ENCODE assay signal across 8 mouse cellular contexts in the genomic region with DNA sequence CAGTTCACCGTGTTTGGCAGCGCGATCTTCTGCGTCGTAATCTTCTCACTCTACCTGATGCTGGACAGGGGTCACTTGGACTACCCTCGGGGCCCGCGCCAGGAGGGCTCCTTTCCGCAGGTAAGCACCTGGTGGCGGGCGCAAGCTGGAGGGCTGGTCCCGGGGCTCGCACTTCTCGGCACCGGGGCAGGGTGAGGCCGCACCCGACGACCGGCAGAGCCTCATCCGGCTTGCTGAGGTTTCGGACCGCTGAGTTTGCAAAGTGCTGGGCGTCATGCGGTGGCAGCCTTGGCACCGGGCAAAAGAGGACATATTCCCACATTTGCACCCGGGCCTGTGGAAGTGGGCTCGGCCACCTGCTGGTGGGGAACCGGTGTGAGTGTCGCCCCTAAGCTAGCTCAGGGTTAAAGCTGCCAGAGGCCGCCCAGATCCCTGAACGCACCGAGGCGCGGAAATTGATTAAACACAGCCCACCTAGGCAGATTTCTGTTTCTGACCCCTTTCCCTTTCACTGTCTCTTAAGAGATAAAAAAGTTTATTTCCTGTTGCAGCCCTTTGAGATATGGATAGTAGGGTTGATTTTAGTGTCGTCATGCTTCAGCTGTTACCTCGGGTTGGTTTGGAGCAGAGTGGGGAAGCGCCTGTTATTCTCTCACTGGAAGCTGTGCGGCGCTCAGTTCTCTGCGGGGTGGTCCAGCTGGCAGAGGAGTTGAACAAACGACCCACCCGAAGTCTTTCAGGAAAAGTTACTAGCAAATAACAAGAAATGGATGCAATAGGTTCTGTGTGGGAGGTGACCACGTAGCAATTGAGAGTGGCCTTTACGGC. TPM values are rescaled to one million over a fixed set of nuclear protein-coding genes. Genes with fewer than 3 reads are reported as not detected.
A peak's percentile ranks its signal among the peaks of the same experiment; 100 is the strongest.
DNase-seq lines count a peak whose midpoint lies in the region; ATAC-seq lines count a peak whose summit lies in the region.

No protein-coding gene starts in this region.

- H3K9me3 ChIP-seq in hindbrain, embryonic 10.5 days, result no peaks in the 10 kb centered on the region

- H3K4me1 ChIP-seq in hindbrain, embryonic 10.5 days (replicated peaks), result peaks cover 45% of the 10 kb centered on the region

- H3K27ac ChIP-seq in hindbrain, embryonic 10.5 days, result peak overlapping the region; percentile 97

- H3K4me3 ChIP-seq in hindbrain, embryonic 10.5 days, result peak overlapping the region; percentile 81

- H3K27me3 ChIP-seq in hindbrain, embryonic 10.5 days (ENCODE audit: insufficient read depth, poor library complexity, severe bottlenecking), result no peaks in the 10 kb centered on the region

- ATAC-seq in megakaryocyte, adult 5-6 weeks (ENCODE audit: poor library complexity, severe bottlenecking), result peak; percentile 34
- no peak for ATAC-seq in monocyte, adult 5-6 weeks (replicated peaks; ENCODE audit: insufficient number of reproducible peaks, low FRiP score, low TSS enrichment, poor library complexity, severe bottlenecking)

- intact Hi-C loops in left cerebral cortex, postnatal 10 days (cut with DNase I), result loop anchor here (10.0 kb wide), 1 partner anchor 953 kb away; no protein-coding TSS in a partner anchor

- DNase-seq in R1 (ENCODE audit: low read depth, low spot score), result peak; percentile 59
- DNase-seq in cerebellum, adult 8-10 months, result peak; percentile 25
- peak; percentile 51 for DNase-seq in forelimb bud, embryonic 11.5 days (ENCODE audit: low read depth, low spot score)
- peak; percentile 66 for DNase-seq in hindbrain, embryonic 10.5 days (ENCODE audit: low spot score)
- peak; percentile 58 to 81 for DNase-seq in left cerebral cortex, postnatal 10 days (ENCODE audit: extremely low spot score in 1 of 2, low spot score in 2 of 2)
- peak; percentile 61 for DNase-seq in right cerebral cortex, postnatal 25 days

- WGBS in hindbrain, embryonic 10.5 days, result under 1% methylated on average over 44 of the region's 44 CpGs

- H3K36me3 ChIP-seq in hindbrain, embryonic 10.5 days, result no peaks in the 10 kb centered on the region

RNA-seq across cellular contexts. Expression of a gene that starts 1.4 kb away (rescaled TPM):
- 3.2 and 5.0 TPM in 2 replicates for polyA plus RNA-seq in hindbrain, embryonic 10.5 days (2016; fragmentation: Nextera tagmentation; extraction: Ambion mirVana)
- 10 to 100 TPM; 20.3 to 20.5 TPM for total RNA-seq in left cerebral cortex, postnatal 10 days (2021)
- total RNA-seq in megakaryocyte, adult 5-6 weeks (2015), result 37.3 and 39.2 TPM in 2 replicates
- 38.3 and 48.0 TPM in 2 replicates for total RNA-seq in megakaryocyte, adult 5-6 weeks (2017)
- total RNA-seq in monocyte, adult 5-6 weeks (2017), result 42.0 to 56.6 TPM (median 56.4 TPM) in 3 replicates
